Mouse (Mus musculus): Measurements from ENCODE around the gene Mrps6. TPM values are rescaled to one million over a fixed set of nuclear protein-coding genes. Genes with fewer than 3 reads are reported as not detected.

Gene Mrps6
- total RNA-seq, 2 experiments from 2014 or later = 43.2 to 54.9 TPM

Other genes starting within 250 kb of the Mrps6 start
- gene Gm49711, start within 50 bp of the Mrps6 start, total RNA-seq (2021) = under 1 TPM; 0.25 to 0.33 TPM
- gene Slc5a3, start 52 bp downstream of the Mrps6 start, total RNA-seq (2021) = 10 to 100 TPM; 23.9 to 32.1 TPM
- gene Kcne2, start 234.1 kb downstream of the Mrps6 start, total RNA-seq (2021) = under 1 TPM; 0.38 to 0.42 TPM
- 10 to 100 TPM; 19.3 to 21.4 TPM for gene Smim11, start 243.0 kb downstream of the Mrps6 start, total RNA-seq (2021)